In genomic region chr13:17494056-17494574, GRCm38 (mm10) we compare ENCODE assay signal across 24 mouse cellular contexts.
A peak's percentile ranks its signal among the peaks of the same experiment; 100 is the strongest.
DNase-seq lines count a peak whose midpoint lies in the region; ATAC-seq and TF ChIP-seq lines count a peak whose summit lies in the region.
"Had no signal": no experiment of that assay in that cellular context is flagged by ENCODE, and none has a peak within 500 bp of the region (broad histone marks: within the 10 kb centered on the region; RNA-seq: fewer than 3 reads in every experiment).

No protein-coding gene starts in this region.

- H3K27ac ChIP-seq in embryonic facial prominence, embryonic 14.5 days (replicated peaks; ENCODE audit: low read depth, low read length), result no peak overlapping the region
- H3K27ac ChIP-seq in embryonic facial prominence, embryonic 10.5 days (replicated peaks), result no peak overlapping the region
- H3K27ac ChIP-seq: embryonic facial prominence, embryonic 13.5 days; forebrain, embryonic 10.5 days; heart, embryonic 10.5 days; hindbrain, embryonic 12.5 days had no signal

- no peak overlapping the region for H3K4me3 ChIP-seq in embryonic facial prominence, embryonic 14.5 days (ENCODE audit: low read depth, low read length)
- no peak overlapping the region for H3K4me3 ChIP-seq in embryonic facial prominence, embryonic 10.5 days
- H3K4me3 ChIP-seq: embryonic facial prominence, embryonic 13.5 days; erythroblast, embryonic 14.5 days; forebrain, embryonic 10.5 days; heart, embryonic 10.5 days; hindbrain, embryonic 12.5 days had no signal

- TF ChIP-seq CTCF in Patski (IDR thresholded peaks at IDR 0.05), result no peak

- no peak overlapping the region for H3K9ac ChIP-seq in embryonic facial prominence, embryonic 14.5 days (ENCODE audit: low read depth, low read length)
- H3K9ac ChIP-seq: embryonic facial prominence, embryonic 13.5 days; hindbrain, embryonic 12.5 days had no signal

- H3K27me3 ChIP-seq in embryonic facial prominence, embryonic 14.5 days (replicated peaks; ENCODE audit: control insufficient read depth, insufficient read depth, low read length), result no peaks in the 10 kb centered on the region
- H3K27me3 ChIP-seq in embryonic facial prominence, embryonic 10.5 days (replicated peaks; ENCODE audit: low read depth, poor library complexity, severe bottlenecking), result no peaks in the 10 kb centered on the region
- H3K27me3 ChIP-seq in Patski, result no peaks in the 10 kb centered on the region
- H3K27me3 ChIP-seq: embryonic facial prominence, embryonic 13.5 days; hindbrain, embryonic 12.5 days had no signal

- WGBS in embryonic facial prominence, embryonic 14.5 days, result 43% methylated on average over 5 of the region's 5 CpGs
- WGBS in embryonic facial prominence, embryonic 10.5 days, result 90% methylated on average over 5 of the region's 5 CpGs

- no peaks in the 10 kb centered on the region for H3K36me3 ChIP-seq in embryonic facial prominence, embryonic 14.5 days (ENCODE audit: control insufficient read depth, insufficient read depth, low read length)
- no peaks in the 10 kb centered on the region for H3K36me3 ChIP-seq in embryonic facial prominence, embryonic 10.5 days (replicated peaks)
- H3K36me3 ChIP-seq: embryonic facial prominence, embryonic 13.5 days; forebrain, embryonic 10.5 days; heart, embryonic 10.5 days; hindbrain, embryonic 12.5 days had no signal

- no peaks in the 10 kb centered on the region for H3K4me1 ChIP-seq in embryonic facial prominence, embryonic 14.5 days (ENCODE audit: control insufficient read depth, insufficient read depth, low read length)
- no peaks in the 10 kb centered on the region for H3K4me1 ChIP-seq in embryonic facial prominence, embryonic 10.5 days
- H3K4me1 ChIP-seq: embryonic facial prominence, embryonic 13.5 days; forebrain, embryonic 10.5 days; heart, embryonic 10.5 days; hindbrain, embryonic 12.5 days had no signal

- CTCF ChIA-PET in Patski (lab: Charles Lee), result no interaction called here

- no peaks in the 10 kb centered on the region for H3K9me3 ChIP-seq in embryonic facial prominence, embryonic 14.5 days (ENCODE audit: control insufficient read depth, low read length)
- H3K9me3 ChIP-seq in embryonic facial prominence, embryonic 10.5 days, result no peaks in the 10 kb centered on the region
- H3K9me3 ChIP-seq: embryonic facial prominence, embryonic 13.5 days; forebrain, embryonic 10.5 days; heart, embryonic 10.5 days; hindbrain, embryonic 12.5 days had no signal

- H3K4me2 ChIP-seq in embryonic facial prominence, embryonic 14.5 days (ENCODE audit: low read depth, low read length), result no peak overlapping the region
- H3K4me2 ChIP-seq: embryonic facial prominence, embryonic 13.5 days; hindbrain, embryonic 12.5 days had no signal

- POLR2A ChIA-PET in Patski (lab: Charles Lee), result no interaction called here

- in situ Hi-C loops in Patski (cut with MboI; ENCODE audit: low pct_unique_long_range_greater_than_20kb), result no loop called here

- intact Hi-C loops in left cerebral cortex, postnatal 4 days (cut with DNase I), result no loop called here

- no peak for ATAC-seq in embryonic facial prominence, embryonic 14.5 days (ENCODE audit: low read depth)
- peak; percentile 44 for ATAC-seq in Patski
- peak; percentile 81 for ATAC-seq in megakaryocyte-erythroid progenitor cell, adult 5-6 weeks (replicated peaks; ENCODE audit: low FRiP score, low TSS enrichment, poor library complexity, severe bottlenecking)
- ATAC-seq: forebrain, embryonic 14.5 days; hindbrain, embryonic 16.5 days; inflammation-experienced regulatory T-cells, adult 6 months; intestine, postnatal 0 days had no signal

- DNase-seq in embryonic facial prominence, embryonic 14.5 days (ENCODE audit: low spot score), result peak; percentile 25
- DNase-seq in embryonic facial prominence, embryonic 10.5 days (ENCODE audit: low spot score), result no peak
- no peak for DNase-seq in Patski (ENCODE audit: low read depth, low spot score)
- DNase-seq in left cerebral cortex, postnatal 4 days, result no peak
- no peak for DNase-seq in thymus, postnatal 10 days (ENCODE audit: low spot score in 2 of 2)
- no peak for DNase-seq in thymus, adult 18-20 months
- DNase-seq: adrenal gland, adult 2 months; adrenal gland, postnatal 25 days; cerebellum, adult 2 months; cerebellum, postnatal 14 days; gastrocnemius, postnatal 36 days; heart, adult 18-20 months; heart, postnatal 10 days; heart, postnatal 4 days had no signal
